Comparison of ENCODE assay signal across 8 mouse cellular contexts in genomic region chr19:47402976-47403375, GRCm38 (mm10).
DNase-seq lines count a peak whose midpoint lies in the region; ATAC-seq and TF ChIP-seq lines count a peak whose summit lies in the region.

No protein-coding gene starts in this region.

- WGBS in midbrain, embryonic 11.5 days, result 38% methylated on average over 6 of the region's 6 CpGs
- WGBS in midbrain, embryonic 13.5 days, result 50% methylated on average over 6 of the region's 6 CpGs
- WGBS in large intestine, adult 2 months, result 8% methylated on average over 6 of the region's 6 CpGs
- WGBS in hindbrain, postnatal 0 days, result 58% methylated on average over 6 of the region's 6 CpGs

- no peak for DNase-seq in midbrain, embryonic 11.5 days (ENCODE audit: low spot score, missing footprints)
- peak; percentile 84 for DNase-seq in gastrocnemius, adult 18-20 months (ENCODE audit: low spot score)
- peak; percentile 86 for DNase-seq in large intestine, adult 2 months (ENCODE audit: low read depth, low spot score)
- peak; percentile 35 for DNase-seq in retina, embryonic 14.5 days (ENCODE audit: low spot score)
- no peak for DNase-seq in adrenal gland, adult 8-10 months
- DNase-seq in hindbrain, postnatal 0 days (ENCODE audit: low spot score), result no peak
- DNase-seq in neural tube, embryonic 10.5 days (ENCODE audit: extremely low spot score, low spot score), result no peak

- H3K4me1 ChIP-seq in midbrain, embryonic 11.5 days (ENCODE audit: control insufficient read depth, insufficient read depth, low read length), result no peaks in the 10 kb centered on the region
- H3K4me1 ChIP-seq in midbrain, embryonic 13.5 days (replicated peaks), result peaks cover 10% of the 10 kb centered on the region; the same call in 1 of the 2 replicates
- peaks cover 6% of the 10 kb centered on the region; the same call in 1 of the 2 replicates for H3K4me1 ChIP-seq in hindbrain, postnatal 0 days (ENCODE audit: insufficient read depth, low read length)

- H3K9ac ChIP-seq in midbrain, embryonic 11.5 days (ENCODE audit: low read length), result no peak overlapping the region
- H3K9ac ChIP-seq in midbrain, embryonic 13.5 days (replicated peaks), result no peak overlapping the region
- no peak overlapping the region for H3K9ac ChIP-seq in hindbrain, postnatal 0 days (replicated peaks; ENCODE audit: low read length)

- H3K4me2 ChIP-seq in midbrain, embryonic 11.5 days, result no peak overlapping the region
- H3K4me2 ChIP-seq in midbrain, embryonic 13.5 days (replicated peaks), result no peak overlapping the region
- H3K4me2 ChIP-seq in hindbrain, postnatal 0 days (ENCODE audit: low read depth, low read length), result no peak overlapping the region

- no peak overlapping the region for H3K4me3 ChIP-seq in midbrain, embryonic 11.5 days (ENCODE audit: low read depth, low read length)
- H3K4me3 ChIP-seq in midbrain, embryonic 13.5 days (replicated peaks), result no peak overlapping the region
- no peak overlapping the region for H3K4me3 ChIP-seq in hindbrain, postnatal 0 days (ENCODE audit: low read length)

- H3K9me3 ChIP-seq in midbrain, embryonic 11.5 days (ENCODE audit: control insufficient read depth, low read length), result no peaks in the 10 kb centered on the region
- no peaks in the 10 kb centered on the region for H3K9me3 ChIP-seq in midbrain, embryonic 13.5 days
- no peaks in the 10 kb centered on the region for H3K9me3 ChIP-seq in hindbrain, postnatal 0 days (ENCODE audit: low read length)

- ATAC-seq in midbrain, embryonic 11.5 days (ENCODE audit: low FRiP score), result 0 out of 2 replicates have a peak, but pooled peaks have one; percentile 30
- no peak for ATAC-seq in midbrain, embryonic 13.5 days
- no peak for ATAC-seq in hindbrain, postnatal 0 days

- no peaks in the 10 kb centered on the region for H3K27me3 ChIP-seq in midbrain, embryonic 11.5 days (ENCODE audit: control insufficient read depth, insufficient read depth, low read length)
- no peaks in the 10 kb centered on the region for H3K27me3 ChIP-seq in midbrain, embryonic 13.5 days
- H3K27me3 ChIP-seq in hindbrain, postnatal 0 days (ENCODE audit: insufficient read depth, low read length), result no peaks in the 10 kb centered on the region

- H3K27ac ChIP-seq in midbrain, embryonic 11.5 days (ENCODE audit: low read depth, low read length), result no peak overlapping the region
- no peak overlapping the region for H3K27ac ChIP-seq in midbrain, embryonic 13.5 days
- H3K27ac ChIP-seq in hindbrain, postnatal 0 days, result no peak overlapping the region

- TF ChIP-seq CTCF in hindbrain, postnatal 0 days (IDR thresholded peaks at IDR 0.05; ENCODE audit: low read depth), result no peak

- H3K36me3 ChIP-seq in midbrain, embryonic 11.5 days (ENCODE audit: control insufficient read depth, insufficient read depth, low read length), result no peaks in the 10 kb centered on the region
- no peaks in the 10 kb centered on the region for H3K36me3 ChIP-seq in midbrain, embryonic 13.5 days
- H3K36me3 ChIP-seq in hindbrain, postnatal 0 days (ENCODE audit: insufficient read depth, low read length), result no peaks in the 10 kb centered on the region

Comparison
In these comparisons a context has a peak if more than half of its experiments do, and no peak if none do; other contexts are left out.
1. DNase-seq: peak in gastrocnemius, adult 18-20 months (single experiment), large intestine, adult 2 months (single experiment) and retina, embryonic 14.5 days (single experiment); none in midbrain, embryonic 11.5 days (single experiment), adrenal gland, adult 8-10 months (single experiment), hindbrain, postnatal 0 days (single experiment) and neural tube, embryonic 10.5 days (single experiment).